Mouse (Mus musculus): Measurements from ENCODE around the gene Gm8660.
"Not testable (repeated sequence)": the region's sequence is repeated elsewhere in the genome, so short reads cannot be mapped to it uniquely, and the experiment has no call there.

Gene Gm8660

GRCm38 (mm10) chr7:22370939-22371338 lies at the start of gene Gm8660:
TSS of gene Gm8660 (minus strand) at chr7:22371039.
- DNase-seq, result not testable (repeated sequence)

- DNase-seq, result not testable (repeated sequence)
Observed at GRCm38 (mm10) chr7:22413283-22413682, 42.4 kb upstream of the Gm8660 start, which contains the start of gene Vmn1r148. TSS of gene Vmn1r148 (plus strand) at chr7:22413583.

- not testable (repeated sequence) for DNase-seq
Observed at GRCm38 (mm10) chr7:22329617-22330016, 41.2 kb downstream of the Gm8660 start, which contains the start of gene Gm4187. TSS of gene Gm4187 (minus strand) at chr7:22329717.
